Mouse (Mus musculus): ENCODE results near the gene Ddx54.
A peak's percentile ranks its signal among the peaks of the same experiment; 100 is the strongest.

Gene Ddx54

GRCm38 (mm10) chr5:120582002-120582401 is 30.5 kb upstream of the Ddx54 start:
- DNase-seq (ENCODE audit: low spot score in 2 of 2): no peak

- DNase-seq (ENCODE audit: low spot score in 2 of 2): no peak
Measured at GRCm38 (mm10) chr5:120583511-120583910, 29.0 kb upstream of the Ddx54 start.

GRCm38 (mm10) chr5:120584968-120585367 is 27.6 kb upstream of the Ddx54 start:
- DNase-seq (ENCODE audit: low spot score in 2 of 2): no peak

GRCm38 (mm10) chr5:120586741-120587615 is 25.6 kb upstream of the Ddx54 start:
- peak in 1 of 2 experiments; percentile 66 for DNase-seq (ENCODE audit: low spot score in 2 of 2)

- no peak for DNase-seq (ENCODE audit: low spot score in 2 of 2)
Measured at GRCm38 (mm10) chr5:120587616-120587926, 25.0 kb upstream of the Ddx54 start.

GRCm38 (mm10) chr5:120587940-120588568 is 24.5 kb upstream of the Ddx54 start:
- DNase-seq (ENCODE audit: low spot score in 2 of 2): no peak

GRCm38 (mm10) chr5:120588569-120589094 is 23.9 kb upstream of the Ddx54 start, which contains the start of the genes Tpcn1 and Iqcd:
Gene Tpcn1, minus strand, starts transcription at chr5:120588673.
Gene Iqcd, plus strand, starts transcription at chr5:120589016.
- DNase-seq (ENCODE audit: low spot score in 2 of 2): peak; percentile 100

- no peak for DNase-seq (ENCODE audit: low spot score in 2 of 2)
Measured at GRCm38 (mm10) chr5:120590356-120591010, 22.1 kb upstream of the Ddx54 start.

- no peak for DNase-seq (ENCODE audit: low spot score in 2 of 2)
Measured at GRCm38 (mm10) chr5:120592141-120592540, 20.4 kb upstream of the Ddx54 start.

- DNase-seq (ENCODE audit: low spot score in 2 of 2): no peak
Measured at GRCm38 (mm10) chr5:120594485-120594884, 18.1 kb upstream of the Ddx54 start.

- DNase-seq (ENCODE audit: low spot score in 2 of 2): no peak
Measured at GRCm38 (mm10) chr5:120599625-120600024, 12.9 kb upstream of the Ddx54 start.

GRCm38 (mm10) chr5:120600946-120601668 is 11.4 kb upstream of the Ddx54 start:
- DNase-seq (ENCODE audit: low spot score in 2 of 2): peak in 1 of 2 experiments; percentile 41

- no peak for DNase-seq (ENCODE audit: low spot score in 2 of 2)
Measured at GRCm38 (mm10) chr5:120602210-120602609, 10.3 kb upstream of the Ddx54 start.

- no peak for DNase-seq (ENCODE audit: low spot score in 2 of 2)
Measured at GRCm38 (mm10) chr5:120603515-120603914, 9.0 kb upstream of the Ddx54 start.

- DNase-seq (ENCODE audit: low spot score in 2 of 2): peak; percentile 88 to 92
Measured at GRCm38 (mm10) chr5:120604839-120605238, 7.7 kb upstream of the Ddx54 start.

GRCm38 (mm10) chr5:120605241-120605661 is 7.3 kb upstream of the Ddx54 start:
- no peak for DNase-seq (ENCODE audit: low spot score in 2 of 2)

- peak; percentile 92 to 96 for DNase-seq (ENCODE audit: low spot score in 2 of 2)
Measured at GRCm38 (mm10) chr5:120605688-120606087, 6.9 kb upstream of the Ddx54 start.

GRCm38 (mm10) chr5:120606590-120607200 is 5.8 kb upstream of the Ddx54 start:
- no peak for DNase-seq (ENCODE audit: low spot score in 2 of 2)

GRCm38 (mm10) chr5:120607335-120607734 is 5.2 kb upstream of the Ddx54 start:
- DNase-seq (ENCODE audit: low spot score in 2 of 2): no peak

GRCm38 (mm10) chr5:120609246-120609775 is 3.2 kb upstream of the Ddx54 start:
- DNase-seq (ENCODE audit: low spot score in 2 of 2): peak in 1 of 2 experiments; percentile 58

- DNase-seq (ENCODE audit: low spot score in 2 of 2): peak in 1 of 2 experiments; percentile 65
Measured at GRCm38 (mm10) chr5:120610906-120611305, 1.6 kb upstream of the Ddx54 start.

All from right cerebral cortex, postnatal 10 days (tissue).